Mouse (Mus musculus): Measurements from ENCODE around the gene Pakap. TPM values are rescaled to one million over a fixed set of nuclear protein-coding genes. Genes with fewer than 3 reads are reported as not detected.

The Pakap gene
- total and polyA plus RNA-seq, 2 experiments from 2014 or later: 6.9 to 9.5 TPM

DNA sequence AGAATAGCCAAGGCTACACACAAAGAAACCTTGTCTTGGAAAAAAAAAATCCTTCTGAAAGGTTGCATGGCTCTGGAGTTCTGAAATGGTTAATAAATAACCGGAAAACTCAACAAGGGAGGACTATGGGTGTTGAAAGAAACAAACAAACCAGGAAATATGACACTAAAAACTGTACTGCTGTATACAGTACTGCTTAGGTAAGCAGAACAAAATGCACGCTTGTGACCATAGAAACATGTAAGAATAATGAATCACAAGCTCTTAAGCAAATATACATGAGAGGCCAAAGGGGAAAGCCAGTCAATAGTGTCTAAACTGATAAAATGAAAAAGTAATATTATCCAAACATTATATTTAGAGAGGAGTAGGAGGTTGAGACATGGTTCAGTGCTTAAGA is 247.4 kb downstream of the Pakap start:
- Histone ChIP-seq H3K27ac (ENCODE audit: low read depth, low read length) (no peak overlapping the region), H3K36me3 (ENCODE audit: insufficient read depth) (no peaks in the 10 kb centered on the region), H3K9ac (no peak overlapping the region), H3K27me3 (ENCODE audit: insufficient read depth, low read length) (no peaks in the 10 kb centered on the region), H3K4me3 (ENCODE audit: low read depth, low read length) (no peak overlapping the region), H3K4me1 (ENCODE audit: insufficient read depth) (no peaks in the 10 kb centered on the region), H3K4me2 (ENCODE audit: low read depth) (no peak overlapping the region), H3K9me3 (ENCODE audit: low read length) (no peaks in the 10 kb centered on the region)
- WGBS: 87% methylated on average over 2 of the region's 2 CpGs
- no peak for ATAC-seq
- no peak for DNase-seq
- TF ChIP-seq CTCF (IDR thresholded peaks at IDR 0.05; ENCODE audit: low read depth): no peak

DNA sequence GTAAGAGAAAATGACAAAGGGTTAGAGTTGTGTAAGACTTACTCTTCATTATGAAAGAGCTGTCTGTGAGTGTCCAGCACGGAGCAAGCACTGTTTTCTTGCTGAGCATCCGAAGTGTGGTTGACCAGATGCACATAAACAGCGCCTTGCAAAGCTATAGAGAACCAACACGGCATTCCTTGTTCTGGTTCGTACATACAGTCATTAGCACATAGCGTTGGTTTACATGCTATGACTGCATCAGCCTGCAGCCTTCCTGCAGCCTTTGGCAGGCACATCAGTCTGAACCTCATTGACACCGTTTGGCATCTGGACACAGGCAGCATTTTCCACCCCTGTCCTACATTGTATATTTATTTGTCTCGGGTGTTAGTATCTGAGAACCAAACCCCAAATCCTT is 248.2 kb downstream of the Pakap start:
- no peak overlapping the region for H3K27ac ChIP-seq (ENCODE audit: low read depth, low read length)
- DNase-seq (no peak), ATAC-seq (no peak)
- no peak overlapping the region for H3K9ac ChIP-seq
- no peak overlapping the region for H3K4me2 ChIP-seq (ENCODE audit: low read depth)
- H3K9me3 ChIP-seq (ENCODE audit: low read length): no peaks in the 10 kb centered on the region
- no peak for TF ChIP-seq CTCF (IDR thresholded peaks at IDR 0.05; ENCODE audit: low read depth)
- H3K36me3 ChIP-seq (ENCODE audit: insufficient read depth): no peaks in the 10 kb centered on the region
- no peaks in the 10 kb centered on the region for H3K4me1 ChIP-seq (ENCODE audit: insufficient read depth)
- no peaks in the 10 kb centered on the region for H3K27me3 ChIP-seq (ENCODE audit: insufficient read depth, low read length)
- 90% methylated on average over 8 of the region's 8 CpGs for WGBS
- H3K4me3 ChIP-seq (ENCODE audit: low read depth, low read length): no peak overlapping the region

- H3K4me1 ChIP-seq (ENCODE audit: insufficient read depth): no peaks in the 10 kb centered on the region
- DNase-seq (no peak), ATAC-seq (no peak)
- no peak overlapping the region for H3K4me2 ChIP-seq (ENCODE audit: low read depth)
- H3K27ac ChIP-seq (ENCODE audit: low read depth, low read length): no peak overlapping the region
- no peaks in the 10 kb centered on the region for H3K36me3 ChIP-seq (ENCODE audit: insufficient read depth)
- no peak for TF ChIP-seq CTCF (IDR thresholded peaks at IDR 0.05; ENCODE audit: low read depth)
- no peak overlapping the region for H3K4me3 ChIP-seq (ENCODE audit: low read depth, low read length)
- H3K9me3 ChIP-seq (ENCODE audit: low read length): no peaks in the 10 kb centered on the region
- 91% methylated on average over 24 of the region's 24 CpGs for WGBS
- no peaks in the 10 kb centered on the region for H3K27me3 ChIP-seq (ENCODE audit: insufficient read depth, low read length)
- H3K9ac ChIP-seq: no peak overlapping the region
Observed at GRCm38 (mm10) chr4:57820839-57821374, 252.9 kb downstream of the Pakap start.

DNA sequence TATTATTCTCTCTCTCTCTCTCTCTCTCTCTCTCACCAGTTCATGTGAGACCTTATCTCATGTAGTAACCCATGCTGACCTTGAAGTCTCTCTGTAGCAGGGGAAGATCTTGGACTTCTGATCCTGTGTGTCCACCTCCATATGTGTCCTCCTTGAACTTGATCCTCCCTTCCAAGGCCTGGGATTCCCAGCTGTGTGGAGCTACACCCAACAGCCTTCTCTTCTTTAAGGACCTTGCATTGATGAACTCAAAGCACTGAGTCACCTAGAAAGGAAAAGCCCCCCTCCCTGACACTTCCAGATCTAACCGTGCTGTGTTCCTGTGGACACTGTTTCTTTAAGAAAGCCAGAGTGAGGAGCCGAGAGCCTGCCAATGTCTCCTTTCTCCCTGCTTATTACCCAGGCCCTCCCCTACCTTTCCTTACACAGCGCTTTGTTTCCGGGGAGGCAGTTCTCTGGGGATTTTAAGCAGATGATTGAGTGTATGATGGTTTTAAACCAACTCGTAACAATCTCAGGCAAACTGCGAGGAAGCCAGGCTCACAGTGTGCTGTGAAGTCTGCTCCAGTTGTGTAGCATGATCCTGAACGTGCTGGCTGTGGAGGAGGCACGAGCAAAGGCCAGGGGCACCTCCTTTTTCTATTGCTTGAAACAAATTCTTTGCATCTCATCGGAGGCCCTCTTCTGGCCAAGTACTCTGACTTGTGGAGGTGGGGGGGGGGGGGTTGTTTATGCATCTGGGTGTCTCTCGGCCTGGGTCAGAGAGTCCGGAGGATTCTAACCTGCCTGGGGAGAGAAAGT is 253.8 kb downstream of the Pakap start:
- Histone ChIP-seq H3K27me3 (ENCODE audit: insufficient read depth, low read length) (no peaks in the 10 kb centered on the region), H3K4me1 (ENCODE audit: insufficient read depth) (no peaks in the 10 kb centered on the region), H3K27ac (ENCODE audit: low read depth, low read length) (peak overlapping the region; percentile 64; the same call in 1 of the 2 replicates), H3K36me3 (ENCODE audit: insufficient read depth) (no peaks in the 10 kb centered on the region), H3K4me2 (ENCODE audit: low read depth) (peak overlapping the region; percentile 27), H3K4me3 (ENCODE audit: low read depth, low read length) (no peak overlapping the region), H3K9ac (0 out of 2 replicates have a peak overlapping the region, but pooled peaks have one; percentile 25), H3K9me3 (ENCODE audit: low read length) (no peaks in the 10 kb centered on the region)
- WGBS: 5% methylated on average over 11 of the region's 11 CpGs
- ATAC-seq (peak; percentile 83), DNase-seq (peak; percentile 41)
- no peak for TF ChIP-seq CTCF (IDR thresholded peaks at IDR 0.05; ENCODE audit: low read depth)

- Histone ChIP-seq H3K27ac (ENCODE audit: low read depth, low read length) (no peak overlapping the region), H3K27me3 (ENCODE audit: insufficient read depth, low read length) (no peaks in the 10 kb centered on the region), H3K4me2 (ENCODE audit: low read depth) (no peak overlapping the region), H3K36me3 (ENCODE audit: insufficient read depth) (no peaks in the 10 kb centered on the region), H3K9ac (no peak overlapping the region), H3K4me3 (ENCODE audit: low read depth, low read length) (no peak overlapping the region), H3K9me3 (ENCODE audit: low read length) (no peaks in the 10 kb centered on the region), H3K4me1 (ENCODE audit: insufficient read depth) (no peaks in the 10 kb centered on the region)
- ATAC-seq (no peak), DNase-seq (no peak)
- 85% methylated on average over 5 of the region's 5 CpGs for WGBS
- TF ChIP-seq CTCF (IDR thresholded peaks at IDR 0.05; ENCODE audit: low read depth): no peak
Observed at GRCm38 (mm10) chr4:57822641-57823040, 254.7 kb downstream of the Pakap start.

DNA sequence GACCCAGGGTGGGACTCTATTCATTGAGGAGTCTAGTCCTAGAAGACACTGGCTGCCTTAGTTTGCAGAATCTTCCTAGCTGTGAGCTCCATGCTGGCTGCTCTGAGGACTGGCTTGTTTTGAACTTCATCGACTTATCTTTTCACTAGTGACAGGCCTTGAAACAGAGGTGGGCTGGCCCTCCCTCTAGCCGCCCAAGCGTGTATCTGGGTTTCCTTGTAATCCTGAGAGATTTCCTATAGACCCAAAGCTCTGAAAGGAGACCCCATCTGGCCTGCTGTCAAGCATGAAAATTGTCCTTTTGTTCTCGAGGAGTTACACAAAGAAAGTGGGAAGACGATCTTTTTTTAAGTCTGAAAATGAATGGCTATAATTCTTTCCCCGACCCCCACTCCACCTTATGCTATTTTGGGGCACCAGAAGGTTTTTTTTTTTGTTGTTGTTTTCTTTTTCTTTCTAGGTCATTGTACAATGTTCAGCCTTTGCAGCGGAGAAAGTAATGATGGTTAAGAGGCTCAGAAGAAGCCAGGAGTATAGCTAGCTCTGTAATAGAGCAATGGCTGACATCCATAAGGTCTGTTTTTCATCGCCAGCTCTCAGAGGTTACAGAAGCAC is 256.8 kb downstream of the Pakap start:
- Histone ChIP-seq H3K9ac (no peak overlapping the region), H3K27me3 (ENCODE audit: insufficient read depth, low read length) (no peaks in the 10 kb centered on the region), H3K4me2 (ENCODE audit: low read depth) (no peak overlapping the region), H3K9me3 (ENCODE audit: low read length) (no peaks in the 10 kb centered on the region), H3K27ac (ENCODE audit: low read depth, low read length) (no peak overlapping the region), H3K4me1 (ENCODE audit: insufficient read depth) (no peaks in the 10 kb centered on the region), H3K36me3 (ENCODE audit: insufficient read depth) (no peaks in the 10 kb centered on the region), H3K4me3 (ENCODE audit: low read depth, low read length) (no peak overlapping the region)
- WGBS: 12% methylated on average over 8 of the region's 8 CpGs
- no peak for TF ChIP-seq CTCF (IDR thresholded peaks at IDR 0.05; ENCODE audit: low read depth)
- ATAC-seq (no peak), DNase-seq (no peak)

DNA sequence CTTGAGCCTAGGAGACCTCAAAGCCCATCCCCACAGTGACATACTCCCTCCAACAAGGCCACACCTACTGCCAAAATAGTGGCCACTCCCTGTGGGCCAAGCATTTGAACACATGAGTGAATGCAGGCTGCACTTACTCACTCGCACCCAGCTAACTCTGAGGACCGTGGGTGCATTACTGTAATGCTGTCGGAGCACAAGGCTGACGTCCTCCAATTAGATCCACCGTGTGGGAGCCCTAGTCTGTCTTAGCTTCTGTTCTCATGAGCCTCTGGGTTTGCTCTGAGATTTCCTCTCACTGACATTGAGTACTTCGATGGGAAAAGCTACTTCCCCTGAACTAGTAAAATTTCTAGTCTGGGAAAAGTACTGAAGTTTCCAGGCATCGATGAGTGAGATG is 258.3 kb downstream of the Pakap start:
- Histone ChIP-seq H3K9me3 (ENCODE audit: low read length) (no peaks in the 10 kb centered on the region), H3K4me2 (ENCODE audit: low read depth) (no peak overlapping the region), H3K9ac (no peak overlapping the region), H3K27me3 (ENCODE audit: insufficient read depth, low read length) (no peaks in the 10 kb centered on the region), H3K4me3 (ENCODE audit: low read depth, low read length) (no peak overlapping the region), H3K4me1 (ENCODE audit: insufficient read depth) (no peaks in the 10 kb centered on the region), H3K27ac (ENCODE audit: low read depth, low read length) (no peak overlapping the region), H3K36me3 (ENCODE audit: insufficient read depth) (no peaks in the 10 kb centered on the region)
- TF ChIP-seq CTCF (IDR thresholded peaks at IDR 0.05; ENCODE audit: low read depth): no peak
- ATAC-seq (no peak), DNase-seq (no peak)
- 94% methylated on average over 7 of the region's 7 CpGs for WGBS
